Mouse (Mus musculus): ENCODE measurements around the gene Prodh2. TPM values are rescaled to one million over a fixed set of nuclear protein-coding genes. Genes with fewer than 3 reads are reported as not detected.

Gene Prodh2
- polyA plus RNA-seq, 1 experiment from 2014 or later, result not detected

Small RNAs within 50 kb of the gene (microRNA-seq; reads per million reads assigned to microRNA genes)
- not detected for gene Gm38670

Other genes starting within 250 kb of the Prodh2 start
- 0.66 and 1.1 TPM in 2 replicates for gene Thap8, start 213.5 kb upstream of the Prodh2 start, polyA plus RNA-seq (2015; fragmentation: Nextera tagmentation; extraction: Ambion mirVana)
- gene Wdr62, start 213.2 kb upstream of the Prodh2 start, polyA plus RNA-seq (2015; fragmentation: Nextera tagmentation; extraction: Ambion mirVana), result 7.3 and 8.8 TPM in 2 replicates
- gene Clip3, start 201.9 kb upstream of the Prodh2 start, polyA plus RNA-seq (2015; fragmentation: Nextera tagmentation; extraction: Ambion mirVana), result 117 and 120 TPM in 2 replicates
- 99.6 and 102 TPM in 2 replicates for gene Alkbh6, start 184.9 kb upstream of the Prodh2 start, polyA plus RNA-seq (2015; fragmentation: Nextera tagmentation; extraction: Ambion mirVana)
- 7.3 and 9.0 TPM in 2 replicates for gene Syne4, start 178.8 kb upstream of the Prodh2 start, polyA plus RNA-seq (2015; fragmentation: Nextera tagmentation; extraction: Ambion mirVana)
- not detected in 2 replicates for gene E130208F15Rik, start 171.9 kb upstream of the Prodh2 start, polyA plus RNA-seq (2015; fragmentation: Nextera tagmentation; extraction: Ambion mirVana)
- 22.1 and 22.5 TPM in 2 replicates for gene Sdhaf1, start 169.7 kb upstream of the Prodh2 start, polyA plus RNA-seq (2015; fragmentation: Nextera tagmentation; extraction: Ambion mirVana)
- gene Lrfn3, start 130.8 kb upstream of the Prodh2 start, polyA plus RNA-seq (2015; fragmentation: Nextera tagmentation; extraction: Ambion mirVana), result 11.2 and 12.3 TPM in 2 replicates
- 22.5 and 24.3 TPM in 2 replicates for gene Tyrobp, start 79.9 kb upstream of the Prodh2 start, polyA plus RNA-seq (2015; fragmentation: Nextera tagmentation; extraction: Ambion mirVana)
- not detected in 2 replicates for gene Hcst, start 73.8 kb upstream of the Prodh2 start, polyA plus RNA-seq (2015; fragmentation: Nextera tagmentation; extraction: Ambion mirVana)
- 1.9 TPM in 2 replicates for gene Nfkbid, start 71.9 kb upstream of the Prodh2 start, polyA plus RNA-seq (2015; fragmentation: Nextera tagmentation; extraction: Ambion mirVana)
- 544 and 608 TPM in 2 replicates for gene Aplp1, start 48.1 kb upstream of the Prodh2 start, polyA plus RNA-seq (2015; fragmentation: Nextera tagmentation; extraction: Ambion mirVana)
- 0.20 and 0.47 TPM in 2 replicates for gene Kirrel2, start 35.9 kb upstream of the Prodh2 start, polyA plus RNA-seq (2015; fragmentation: Nextera tagmentation; extraction: Ambion mirVana)
- gene Nphs1, start 35.3 kb upstream of the Prodh2 start, polyA plus RNA-seq (2015; fragmentation: Nextera tagmentation; extraction: Ambion mirVana), result 0.23 TPM in 1 of 2 replicates, not detected in the other
- gene Arhgap33, start 41.4 kb downstream of the Prodh2 start, polyA plus RNA-seq (2015; fragmentation: Nextera tagmentation; extraction: Ambion mirVana), result 115 and 121 TPM in 2 replicates
- 9.3 and 10.4 TPM in 2 replicates for gene Hspb6, start 58.6 kb downstream of the Prodh2 start, polyA plus RNA-seq (2015; fragmentation: Nextera tagmentation; extraction: Ambion mirVana)
- 12.3 and 13.9 TPM in 2 replicates for gene Proser3, start 58.7 kb downstream of the Prodh2 start, polyA plus RNA-seq (2015; fragmentation: Nextera tagmentation; extraction: Ambion mirVana)
- gene Lin37, start 66.2 kb downstream of the Prodh2 start, polyA plus RNA-seq (2015; fragmentation: Nextera tagmentation; extraction: Ambion mirVana), result 58.9 and 63.3 TPM in 2 replicates
- gene U2af1l4, start 69.7 kb downstream of the Prodh2 start, polyA plus RNA-seq (2015; fragmentation: Nextera tagmentation; extraction: Ambion mirVana), result 118 and 122 TPM in 2 replicates
- 21.7 and 22.7 TPM in 2 replicates for gene Gm49396, start 69.7 kb downstream of the Prodh2 start, polyA plus RNA-seq (2015; fragmentation: Nextera tagmentation; extraction: Ambion mirVana)
- gene Psenen, start 70.0 kb downstream of the Prodh2 start, polyA plus RNA-seq (2015; fragmentation: Nextera tagmentation; extraction: Ambion mirVana), result 131 and 138 TPM in 2 replicates
- gene Igflr1, start 71.8 kb downstream of the Prodh2 start, polyA plus RNA-seq (2015; fragmentation: Nextera tagmentation; extraction: Ambion mirVana), result 6.3 and 6.6 TPM in 2 replicates
- 10.4 and 12.0 TPM in 2 replicates for gene Kmt2b, start 95.1 kb downstream of the Prodh2 start, polyA plus RNA-seq (2015; fragmentation: Nextera tagmentation; extraction: Ambion mirVana)
- 0.33 and 0.50 TPM in 2 replicates for gene Zbtb32, start 105.3 kb downstream of the Prodh2 start, polyA plus RNA-seq (2015; fragmentation: Nextera tagmentation; extraction: Ambion mirVana)
- 0.11 and 0.47 TPM in 2 replicates for gene Upk1a, start 119.2 kb downstream of the Prodh2 start, polyA plus RNA-seq (2015; fragmentation: Nextera tagmentation; extraction: Ambion mirVana)
- gene Cox6b1, start 132.5 kb downstream of the Prodh2 start, polyA plus RNA-seq (2015; fragmentation: Nextera tagmentation; extraction: Ambion mirVana), result 899 and 915 TPM in 2 replicates
- gene Etv2, start 142.2 kb downstream of the Prodh2 start, polyA plus RNA-seq (2015; fragmentation: Nextera tagmentation; extraction: Ambion mirVana), result not detected in 2 replicates
- 167 and 169 TPM in 2 replicates for gene Rbm42, start 156.7 kb downstream of the Prodh2 start, polyA plus RNA-seq (2015; fragmentation: Nextera tagmentation; extraction: Ambion mirVana)
- gene Haus5, start 171.4 kb downstream of the Prodh2 start, polyA plus RNA-seq (2015; fragmentation: Nextera tagmentation; extraction: Ambion mirVana), result 36.2 and 38.3 TPM in 2 replicates
- not detected in 2 replicates for gene Pmis2, start 178.0 kb downstream of the Prodh2 start, polyA plus RNA-seq (2015; fragmentation: Nextera tagmentation; extraction: Ambion mirVana)
- gene 2200002J24Rik, start 205.3 kb downstream of the Prodh2 start, polyA plus RNA-seq (2015; fragmentation: Nextera tagmentation; extraction: Ambion mirVana), result not detected in 2 replicates
- 1.1 and 1.9 TPM in 2 replicates for gene Atp4a, start 218.6 kb downstream of the Prodh2 start, polyA plus RNA-seq (2015; fragmentation: Nextera tagmentation; extraction: Ambion mirVana)
- gene Tmem147, start 235.9 kb downstream of the Prodh2 start, polyA plus RNA-seq (2015; fragmentation: Nextera tagmentation; extraction: Ambion mirVana), result 197 and 199 TPM in 2 replicates